ENCODE assay signal across 7 mouse cellular contexts in genomic region chr7:81862587-81863583, GRCm38 (mm10). TPM values are rescaled to one million over a fixed set of nuclear protein-coding genes. Genes with fewer than 3 reads are reported as not detected.
DNase-seq lines count a peak whose midpoint lies in the region; ATAC-seq and TF ChIP-seq lines count a peak whose summit lies in the region.

No protein-coding gene starts in this region.

- H3K4me3 ChIP-seq in CH12.LX (replicated peaks in 1 of 3; ENCODE audit: low read depth in 2 of 3, low read length in 2 of 3, poor library complexity in 1 of 3), result no peak overlapping the region
- H3K4me3 ChIP-seq in bone marrow macrophage, adult 2 months (ENCODE audit: insufficient read depth, low read length), result peak overlapping the region; percentile 47
- peak overlapping the region; percentile 1; the same call in 1 of the 2 replicates for H3K4me3 ChIP-seq in heart, embryonic 16.5 days (ENCODE audit: low read length)

- DNase-seq in CH12.LX (ENCODE audit: extremely low read depth), result peak; percentile 60
- DNase-seq in lung, adult 18-20 months, result peak; percentile 60 to 63
- DNase-seq in splenic B cell, adult 2 months (ENCODE audit: low read depth, low spot score), result peak; percentile 84
- no peak for DNase-seq in cerebellum, adult 11-12 months
- DNase-seq in adrenal gland, adult 8-10 months, result no peak

- H3K9ac ChIP-seq in CH12.LX (ENCODE audit: insufficient read depth, low read depth), result no peak overlapping the region
- H3K9ac ChIP-seq in heart, embryonic 16.5 days (ENCODE audit: low read length), result peak overlapping the region; percentile 19; the same call in 1 of the 2 replicates

- H3K9me3 ChIP-seq in CH12.LX (replicated peaks; ENCODE audit: low read length), result no peaks in the 10 kb centered on the region
- H3K9me3 ChIP-seq in heart, embryonic 16.5 days (replicated peaks; ENCODE audit: control insufficient read depth, low read length), result no peaks in the 10 kb centered on the region

- TF ChIP-seq EP300 in CH12.LX (IDR thresholded peaks at IDR 0.05; ENCODE audit: low read length), result no peak

- no peaks in the 10 kb centered on the region for H3K36me3 ChIP-seq in CH12.LX (replicated peaks in 1 of 2; ENCODE audit: control insufficient read depth in 1 of 2, insufficient read depth in 1 of 2, low read length in 1 of 2)
- peaks cover 8% of the 10 kb centered on the region; the same call in 1 of the 2 replicates for H3K36me3 ChIP-seq in heart, embryonic 16.5 days (ENCODE audit: control insufficient read depth, insufficient read depth)
- peaks cover 2% of the 10 kb centered on the region for H3K36me3 ChIP-seq in splenic B cell, adult 2 months (ENCODE audit: control insufficient read depth, insufficient read depth, low read length, poor library complexity, severe bottlenecking)

- no peak overlapping the region for H3K4me2 ChIP-seq in CH12.LX (ENCODE audit: insufficient read depth, low read depth, poor library complexity, severe bottlenecking)
- peak overlapping the region; percentile 19 for H3K4me2 ChIP-seq in heart, embryonic 16.5 days (ENCODE audit: low read depth, low read length)

- TF ChIP-seq CTCF in CH12.LX (conservative IDR thresholded peaks at IDR 0.05 in 1 of 2, IDR thresholded peaks at IDR 0.05 in 1 of 2; ENCODE audit: low read depth in 2 of 2, low read length in 2 of 2), result no peak
- TF ChIP-seq CTCF in bone marrow macrophage, adult 2 months (IDR thresholded peaks at IDR 0.05; ENCODE audit: low read depth, low read length), result no peak; the same call in 1 of the 2 replicates

- in situ Hi-C loops in CH12.LX (cut with MboI; ENCODE audit: low pct_ligation_motif_present, low pct_unique_long_range_greater_than_20kb, low sequenced_read_pairs), result no loop called here

- dilution Hi-C loops in CH12.LX (cut with MboI; ENCODE audit: extremely low pct_ligation_motif_present, extremely low pct_unique_long_range_greater_than_20kb, low sequenced_read_pairs), result no loop called here

- 61% methylated on average over 24 of the region's 24 CpGs for WGBS in heart, embryonic 16.5 days

- no peak for TF ChIP-seq RAD21 in CH12.LX (IDR thresholded peaks at IDR 0.05; ENCODE audit: low read depth, low read length)

- peak; percentile 19 for ATAC-seq in heart, embryonic 16.5 days (replicated peaks; ENCODE audit: extremely low read depth, insufficient read depth, low FRiP score)

- 0 out of 2 replicates have a peak, but pooled peaks have one; percentile 17 for TF ChIP-seq POLR2A in CH12.LX (IDR thresholded peaks at IDR 0.05; ENCODE audit: low read depth, low read length)
- no peak for TF ChIP-seq POLR2A in bone marrow macrophage, adult 2 months (IDR thresholded peaks at IDR 0.05; ENCODE audit: borderline replicate concordance, low read depth, low read length)

- H3K27ac ChIP-seq in CH12.LX (ENCODE audit: insufficient read depth, low read depth), result no peak overlapping the region
- H3K27ac ChIP-seq in bone marrow macrophage, adult 2 months (ENCODE audit: insufficient read depth, low read depth, low read length), result peak overlapping the region; percentile 79
- H3K27ac ChIP-seq in heart, embryonic 16.5 days (ENCODE audit: low read length), result peak overlapping the region; percentile 71

- H3K27me3 ChIP-seq in CH12.LX (replicated peaks), result peaks cover 14% of the 10 kb centered on the region
- H3K27me3 ChIP-seq in heart, embryonic 16.5 days (ENCODE audit: control insufficient read depth, insufficient read depth, low read length), result no peaks in the 10 kb centered on the region
- no peaks in the 10 kb centered on the region for H3K27me3 ChIP-seq in splenic B cell, adult 2 months (ENCODE audit: control insufficient read depth, insufficient read depth, low read length, poor library complexity, severe bottlenecking)

- H3K4me1 ChIP-seq in CH12.LX (ENCODE audit: control insufficient read depth in 1 of 2, insufficient read depth in 2 of 2), result peaks cover 18 to 57% of the 10 kb centered on the region in 2 experiments
- H3K4me1 ChIP-seq in bone marrow macrophage, adult 2 months (ENCODE audit: control insufficient read depth, insufficient read depth, low read length), result peaks cover 33% of the 10 kb centered on the region
- H3K4me1 ChIP-seq in heart, embryonic 16.5 days (ENCODE audit: control insufficient read depth, insufficient read depth, low read length), result peaks cover 24% of the 10 kb centered on the region

- H3K79me2 ChIP-seq in CH12.LX (replicated peaks; ENCODE audit: control insufficient read depth, extremely low read depth, insufficient read depth, poor library complexity, severe bottlenecking), result no peaks in the 10 kb centered on the region

TF ChIP-seq in CH12.LX, 34 proteins besides CTCF, POLR2A, EP300 and RAD21:
- TF ChIP-seq NELFE (IDR thresholded peaks at IDR 0.05; ENCODE audit: low read depth, low read length) (no peak), ELF1 (IDR thresholded peaks at IDR 0.05; ENCODE audit: low read depth, low read length) (peak; percentile 56)

RNA-seq across cellular contexts. Expression of gene Tm6sf1, which starts 4.1 kb away (rescaled TPM):
- total RNA-seq in CH12.LX (2012; rRNA removed) (0.59 and 0.93 TPM in 2 replicates), CH12.LX (2014; rRNA removed) (0.28 and 0.54 TPM in 2 replicates)
- polyA plus RNA-seq in CH12.LX (2012; ENCODE audit: insufficient read length, low read depth), result 0.57 and 0.68 TPM in 2 replicates
- 241 and 248 TPM in 2 replicates for polyA plus RNA-seq in bone marrow macrophage, adult 2 months (2012; ENCODE audit: insufficient read depth, insufficient read length, missing spikeins)
- 35.6 and 44.4 TPM in 2 replicates for polyA plus RNA-seq in heart, embryonic 16.5 days (2015; fragmentation: Nextera tagmentation; extraction: Ambion mirVana)
- 10 to 100 TPM; 12.8 to 21.0 (median 16.2) TPM for total RNA-seq in adrenal gland, adult 8-10 months (2022)

RNA-seq across cellular contexts. Expression of gene Gm10160, which starts 7.3 kb away (rescaled TPM):
- total RNA-seq in CH12.LX (2012; rRNA removed) (not detected in 2 replicates), CH12.LX (2014; rRNA removed) (not detected in 2 replicates)
- not detected in 2 replicates for polyA plus RNA-seq in CH12.LX (2012; ENCODE audit: insufficient read length, low read depth)
- not detected in 2 replicates for polyA plus RNA-seq in bone marrow macrophage, adult 2 months (2012; ENCODE audit: insufficient read depth, insufficient read length, missing spikeins)
- polyA plus RNA-seq in heart, embryonic 16.5 days (2015; fragmentation: Nextera tagmentation; extraction: Ambion mirVana), result not detected in 2 replicates
- total RNA-seq in adrenal gland, adult 8-10 months (2022), result not detected

RNA-seq across cellular contexts. Expression of gene Btbd1, which starts 33.7 kb away (rescaled TPM):
- total RNA-seq in CH12.LX (2012; rRNA removed) (45.8 and 48.0 TPM in 2 replicates), CH12.LX (2014; rRNA removed) (67.1 and 79.3 TPM in 2 replicates)
- polyA plus RNA-seq in CH12.LX (2012; ENCODE audit: insufficient read length, low read depth), result 88.8 and 101 TPM in 2 replicates
- polyA plus RNA-seq in bone marrow macrophage, adult 2 months (2012; ENCODE audit: insufficient read depth, insufficient read length, missing spikeins), result 101 and 104 TPM in 2 replicates
- 86.7 and 87.0 TPM in 2 replicates for polyA plus RNA-seq in heart, embryonic 16.5 days (2015; fragmentation: Nextera tagmentation; extraction: Ambion mirVana)
- total RNA-seq in adrenal gland, adult 8-10 months (2022), result 100 to 1,000 TPM in 3 of 4 experiments, 10 to 100 TPM in 1; 97.3 to 112 (median 104) TPM

Comparison
In these comparisons a context has a peak if more than half of its experiments do, and no peak if none do; other contexts are left out.
1. DNase-seq: peak in CH12.LX (single experiment), lung, adult 18-20 months (2 of 2) and splenic B cell, adult 2 months (single experiment); none in cerebellum, adult 11-12 months (single experiment) and adrenal gland, adult 8-10 months (single experiment).
2. H3K4me3 ChIP-seq: peak in bone marrow macrophage, adult 2 months (single experiment) and heart, embryonic 16.5 days (single experiment); none in CH12.LX (0 of 3).
3. RNA of gene Tm6sf1, which starts 4.1 kb away (polyA plus RNA-seq): 241 to 248 TPM in bone marrow macrophage, adult 2 months and 35.6 to 44.4 TPM in heart, embryonic 16.5 days; 0.57 to 0.68 TPM in CH12.LX; every median in the first group is over 10 times any median in the second.